Comparison of ENCODE assay signal across 12 mouse cellular contexts in genomic region chr8:56486006-56486405, GRCm38 (mm10).
DNase-seq lines count a peak whose midpoint lies in the region; ATAC-seq and TF ChIP-seq lines count a peak whose summit lies in the region.
"Had no signal": no experiment of that assay in that cellular context is flagged by ENCODE, and none has a peak within 500 bp of the region (broad histone marks: within the 10 kb centered on the region; RNA-seq: fewer than 3 reads in every experiment).

No protein-coding gene starts in this region.

- H3K4me3 ChIP-seq in hindbrain, embryonic 14.5 days (replicated peaks; ENCODE audit: low read length) = no peak overlapping the region
- H3K4me3 ChIP-seq in hindbrain, embryonic 10.5 days = no peak overlapping the region
- H3K4me3 ChIP-seq in thymus, adult 2 months (ENCODE audit: control insufficient read depth, insufficient read depth, low read length) = no peak overlapping the region
- H3K4me3 ChIP-seq: myocyte; stomach, embryonic 15.5 days had no signal

- 42% methylated on average over 3 of the region's 3 CpGs for WGBS in hindbrain, embryonic 14.5 days
- 47% methylated on average over 3 of the region's 3 CpGs for WGBS in hindbrain, embryonic 10.5 days
- 39% methylated on average over 3 of the region's 3 CpGs for WGBS in thymus, adult 2 months

- no peaks in the 10 kb centered on the region for H3K27me3 ChIP-seq in hindbrain, embryonic 14.5 days (ENCODE audit: control insufficient read depth, insufficient read depth, low read length)
- no peaks in the 10 kb centered on the region for H3K27me3 ChIP-seq in hindbrain, embryonic 10.5 days (ENCODE audit: insufficient read depth, poor library complexity, severe bottlenecking)
- H3K27me3 ChIP-seq in thymus, adult 2 months (ENCODE audit: control insufficient read depth, insufficient read depth, low read length) = no peaks in the 10 kb centered on the region
- H3K27me3 ChIP-seq: stomach, embryonic 15.5 days had no signal

- DNase-seq in hindbrain, embryonic 14.5 days (ENCODE audit: low spot score) = peak; percentile 85
- DNase-seq in hindbrain, embryonic 10.5 days (ENCODE audit: low spot score) = no peak
- DNase-seq in thymus, postnatal 0 days (ENCODE audit: low spot score) = peak; percentile 7
- no peak for DNase-seq in thymus, adult 2 months
- peak; percentile 19 for DNase-seq in fibroblast of lung, adult 2 months (ENCODE audit: low read depth)
- peak; percentile 16 for DNase-seq in telencephalon, adult 2 months (ENCODE audit: low read depth, low spot score)
- DNase-seq in thymus, postnatal 36 days = no peak
- DNase-seq: adrenal gland, adult 8-10 months; gastrocnemius, postnatal 10 days had no signal

- H3K4me2 ChIP-seq in hindbrain, embryonic 14.5 days (replicated peaks) = no peak overlapping the region
- H3K4me2 ChIP-seq: stomach, embryonic 15.5 days had no signal

- ATAC-seq in hindbrain, embryonic 14.5 days (ENCODE audit: low FRiP score) = no peak
- ATAC-seq in monocyte, adult 5-6 weeks (replicated peaks; ENCODE audit: insufficient number of reproducible peaks, low FRiP score, low TSS enrichment, poor library complexity, severe bottlenecking) = no peak

- no peak overlapping the region for H3K27ac ChIP-seq in hindbrain, embryonic 14.5 days
- no peak overlapping the region for H3K27ac ChIP-seq in hindbrain, embryonic 10.5 days
- no peak overlapping the region for H3K27ac ChIP-seq in thymus, adult 2 months (ENCODE audit: control insufficient read depth, insufficient read depth, low read length)
- H3K27ac ChIP-seq: stomach, embryonic 15.5 days had no signal

- TF ChIP-seq POLR2A in thymus, adult 2 months (IDR thresholded peaks at IDR 0.05; ENCODE audit: control insufficient read depth, extremely low read depth, insufficient read depth, low read length, poor library complexity) = no peak

- no peaks in the 10 kb centered on the region for H3K36me3 ChIP-seq in hindbrain, embryonic 14.5 days (replicated peaks; ENCODE audit: control insufficient read depth, insufficient read depth)
- no peaks in the 10 kb centered on the region for H3K36me3 ChIP-seq in hindbrain, embryonic 10.5 days
- no peaks in the 10 kb centered on the region for H3K36me3 ChIP-seq in thymus, adult 2 months (ENCODE audit: control insufficient read depth, insufficient read depth, low read length)
- H3K36me3 ChIP-seq: stomach, embryonic 15.5 days had no signal

- no peaks in the 10 kb centered on the region for H3K4me1 ChIP-seq in hindbrain, embryonic 14.5 days (replicated peaks; ENCODE audit: control insufficient read depth, insufficient read depth, low read length)
- H3K4me1 ChIP-seq in hindbrain, embryonic 10.5 days (replicated peaks) = no peaks in the 10 kb centered on the region
- no peaks in the 10 kb centered on the region for H3K4me1 ChIP-seq in thymus, adult 2 months (replicated peaks; ENCODE audit: control insufficient read depth, insufficient read depth, low read length)
- H3K4me1 ChIP-seq: stomach, embryonic 15.5 days had no signal

- H3K9me3 ChIP-seq in hindbrain, embryonic 14.5 days (ENCODE audit: control insufficient read depth, low read length) = no peaks in the 10 kb centered on the region
- H3K9me3 ChIP-seq in hindbrain, embryonic 10.5 days = no peaks in the 10 kb centered on the region
- H3K9me3 ChIP-seq: stomach, embryonic 15.5 days had no signal

- TF ChIP-seq CTCF in thymus, adult 2 months (IDR thresholded peaks at IDR 0.05; ENCODE audit: borderline replicate concordance, control insufficient read depth, extremely low read depth, insufficient read depth, low read length, poor library complexity) = no peak

- no peak overlapping the region for H3K9ac ChIP-seq in hindbrain, embryonic 14.5 days
- H3K9ac ChIP-seq: stomach, embryonic 15.5 days had no signal

Comparison
In these comparisons a context has a peak if more than half of its experiments do, and no peak if none do; other contexts are left out.
1. DNase-seq: peak in hindbrain, embryonic 14.5 days (single experiment), thymus, postnatal 0 days (single experiment), fibroblast of lung, adult 2 months (single experiment) and telencephalon, adult 2 months (single experiment); none in hindbrain, embryonic 10.5 days (single experiment), thymus, adult 2 months (single experiment) and thymus, postnatal 36 days (0 of 2).